Mouse (Mus musculus): ENCODE results near the gene Mgst3.
A peak's percentile ranks its signal among the peaks of the same experiment; 100 is the strongest.

Gene Mgst3

DNA sequence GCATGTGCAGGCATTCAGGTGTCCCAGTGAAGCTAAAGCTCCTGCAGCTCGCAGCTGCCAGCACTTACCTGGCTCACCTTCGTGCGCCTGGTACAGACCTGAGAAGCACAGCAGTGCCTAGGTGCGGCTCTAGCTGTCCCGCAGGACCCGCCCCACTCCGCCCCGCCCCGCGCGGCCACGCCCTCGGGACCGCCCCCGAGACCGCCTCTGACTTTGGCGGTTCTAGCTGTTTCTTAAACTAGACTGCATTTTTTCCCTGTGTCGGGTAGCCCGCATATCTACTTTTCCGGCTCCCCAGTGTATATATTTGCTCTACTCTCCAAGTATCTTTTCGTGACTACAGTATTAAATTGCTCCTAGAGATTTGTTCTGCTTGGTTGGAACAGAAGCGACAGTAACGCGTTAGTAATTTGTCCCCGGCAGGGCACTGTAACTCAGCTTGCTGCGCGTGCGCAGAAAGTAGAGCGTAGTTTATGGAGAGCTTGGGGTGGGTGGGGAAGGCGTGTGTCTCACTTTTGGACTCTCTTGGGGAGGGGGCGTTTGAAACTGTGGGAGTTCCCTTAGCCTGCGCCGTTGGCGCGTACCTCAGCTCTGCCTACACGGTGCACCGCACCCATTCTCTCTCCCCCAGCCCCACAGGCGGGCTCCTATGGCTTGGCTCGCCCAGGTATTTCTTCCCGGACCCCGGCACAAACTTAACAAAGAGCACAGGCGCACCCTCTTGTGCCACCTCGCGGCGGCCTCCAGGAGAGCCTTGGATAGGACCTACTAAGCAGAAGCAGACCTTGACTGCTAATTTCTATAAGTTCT is at the start of gene Mgst3:
Mgst3 (minus strand) TSS at position 159 of the 810 bp plus-strand sequence.
- peak; percentile 79 for DNase-seq (ENCODE audit: low spot score)

GRCm38 (mm10) chr1:167438231-167438885 is 44.7 kb upstream of the Mgst3 start:
- DNase-seq (ENCODE audit: low spot score) = no peak

- no peak for DNase-seq (ENCODE audit: low spot score)
Observed at GRCm38 (mm10) chr1:167437091-167437490, 43.5 kb upstream of the Mgst3 start.

- no peak for DNase-seq (ENCODE audit: low spot score)
Observed at GRCm38 (mm10) chr1:167436186-167436975, 42.7 kb upstream of the Mgst3 start.

- DNase-seq (ENCODE audit: low spot score) = no peak
Observed at GRCm38 (mm10) chr1:167434931-167435330, 41.3 kb upstream of the Mgst3 start.

GRCm38 (mm10) chr1:167430976-167431676 is 37.5 kb upstream of the Mgst3 start:
- no peak for DNase-seq (ENCODE audit: low spot score)

GRCm38 (mm10) chr1:167426681-167427080 is 33.0 kb upstream of the Mgst3 start:
- DNase-seq (ENCODE audit: low spot score) = no peak

DNA sequence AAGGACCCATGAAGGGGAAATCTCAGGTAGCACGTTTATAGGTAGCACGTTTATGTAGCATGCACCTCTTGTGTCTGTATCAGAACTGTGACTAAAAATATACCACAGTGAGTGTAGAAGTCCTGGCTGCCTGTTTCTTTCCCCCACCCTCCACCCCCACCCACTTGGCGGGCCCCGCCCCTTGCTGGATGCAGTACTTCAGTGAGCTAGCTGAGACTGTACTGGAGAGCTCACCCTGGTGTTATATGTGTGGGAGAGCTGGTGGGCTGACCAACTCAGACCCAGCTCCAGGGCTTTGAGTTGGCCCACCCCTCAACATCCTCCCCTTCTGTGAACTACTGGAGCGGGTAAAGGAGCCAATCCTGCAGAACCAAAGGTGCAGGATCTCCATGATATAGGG is 31.9 kb upstream of the Mgst3 start:
- no peak for DNase-seq (ENCODE audit: low spot score)

DNA sequence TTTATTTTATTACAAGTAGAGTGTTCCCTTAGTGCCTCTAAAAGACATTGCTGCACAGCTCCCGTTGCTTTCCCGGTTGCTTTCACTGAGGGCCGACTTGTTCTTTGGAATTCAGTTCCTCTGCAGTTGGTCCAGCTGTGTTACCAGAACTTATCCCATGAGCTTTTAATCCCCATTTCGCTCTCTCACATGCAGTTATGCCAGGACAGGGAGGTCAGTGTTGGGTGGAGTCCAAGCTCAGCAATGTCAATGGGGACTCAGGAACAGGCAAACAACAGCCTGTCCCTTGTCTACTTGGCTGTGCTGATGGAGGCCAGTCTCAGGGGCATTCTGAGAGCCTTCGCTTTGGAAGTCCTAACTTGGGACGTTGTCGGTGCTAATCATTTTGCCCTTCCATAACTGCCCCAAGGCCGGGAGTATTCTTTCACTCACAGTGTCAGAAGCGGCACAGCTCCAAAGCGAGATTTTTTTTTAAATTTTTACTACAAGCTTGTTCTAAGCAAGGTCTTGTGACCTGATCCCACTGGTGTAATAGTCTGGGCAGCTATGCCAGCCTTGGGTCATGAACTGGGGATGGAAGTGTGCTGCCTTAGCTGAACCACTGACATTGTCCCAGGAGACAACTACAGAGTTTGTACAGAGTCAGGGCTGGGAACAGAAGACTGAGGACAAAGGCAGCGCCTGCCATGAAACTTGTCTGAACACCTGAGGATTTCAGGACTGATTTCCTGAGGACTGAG is 29.0 kb upstream of the Mgst3 start:
- no peak for DNase-seq (ENCODE audit: low spot score)

- no peak for DNase-seq (ENCODE audit: low spot score)
Observed at GRCm38 (mm10) chr1:167414846-167415245, 21.2 kb upstream of the Mgst3 start.

- DNase-seq (ENCODE audit: low spot score) = no peak
Observed at GRCm38 (mm10) chr1:167411991-167412715, 18.5 kb upstream of the Mgst3 start.

DNA sequence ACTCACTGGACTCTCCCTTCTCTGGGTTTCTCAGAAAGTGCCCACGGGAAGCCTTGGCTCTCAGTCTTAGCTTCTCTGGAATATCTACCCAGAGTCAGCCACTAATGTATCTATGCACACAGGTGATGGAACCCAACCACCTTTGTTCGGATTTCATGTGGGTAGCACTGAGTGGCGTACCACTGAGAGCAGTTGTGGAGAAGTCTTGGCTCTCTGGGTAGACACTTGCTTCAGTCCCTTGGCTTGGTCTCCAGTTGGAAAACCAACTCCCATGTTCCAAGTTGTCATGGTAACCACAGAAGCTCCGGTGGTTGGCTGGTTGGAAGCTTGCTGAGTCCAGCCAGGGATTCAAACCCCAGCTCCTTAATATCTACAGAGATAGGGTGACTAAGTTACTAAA is 16.0 kb upstream of the Mgst3 start:
- no peak for DNase-seq (ENCODE audit: low spot score)

GRCm38 (mm10) chr1:167405237-167405636 is 11.6 kb upstream of the Mgst3 start:
- DNase-seq (ENCODE audit: low spot score) = no peak

DNA sequence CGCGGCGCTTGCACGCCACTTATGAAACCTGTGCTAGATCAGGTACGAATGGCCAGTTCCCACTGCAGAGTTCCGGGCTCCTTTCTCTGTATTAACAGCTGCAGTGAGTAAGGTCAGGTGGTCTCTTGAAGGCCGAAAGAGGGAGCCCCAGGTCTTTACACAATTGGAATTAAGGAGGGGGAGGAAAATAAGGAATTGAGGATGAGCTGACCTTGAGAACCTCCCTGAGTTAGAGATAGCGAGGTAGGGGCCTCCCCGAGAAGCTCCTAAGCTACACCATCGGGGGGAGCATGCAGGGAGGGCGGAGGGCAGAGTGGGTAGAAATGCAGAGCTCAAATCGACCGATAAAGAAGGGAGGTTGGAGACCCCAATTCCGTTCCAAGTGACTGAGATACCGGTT is 360 bp downstream of the Mgst3 start:
- no peak for DNase-seq (ENCODE audit: low spot score)

- no peak for DNase-seq (ENCODE audit: low spot score)
Observed at GRCm38 (mm10) chr1:167392687-167393086, 954 bp downstream of the Mgst3 start.

DNA sequence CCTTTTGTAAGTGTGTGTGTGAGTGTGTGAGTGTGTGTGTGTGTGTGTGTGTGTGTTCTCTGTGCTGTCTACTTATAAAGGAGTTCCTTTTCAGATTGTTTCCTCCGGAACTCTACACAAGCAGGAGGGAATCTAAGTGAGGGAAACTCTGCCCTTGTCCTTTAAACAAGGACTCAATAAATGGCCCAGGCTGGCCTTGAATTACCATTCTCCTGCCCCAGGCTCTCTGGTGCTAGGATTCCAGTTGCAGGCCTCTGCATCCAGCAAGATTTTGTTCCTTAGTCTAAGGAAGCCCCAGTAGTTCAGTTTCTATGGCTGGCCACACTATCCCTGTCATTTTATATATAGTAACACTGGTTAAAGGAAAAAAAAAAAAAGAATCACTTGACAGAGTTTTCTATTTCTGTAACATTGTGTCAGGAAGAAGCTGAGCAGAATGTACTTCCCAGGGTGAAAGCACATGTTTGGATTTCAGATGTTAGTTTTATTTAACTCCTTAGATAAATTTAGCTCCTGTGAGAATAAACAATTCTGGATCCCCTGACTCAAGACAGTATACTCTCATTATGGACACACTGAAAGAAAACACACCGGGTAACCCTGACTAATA is 1.5 kb downstream of the Mgst3 start:
- no peak for DNase-seq (ENCODE audit: low spot score)

DNA sequence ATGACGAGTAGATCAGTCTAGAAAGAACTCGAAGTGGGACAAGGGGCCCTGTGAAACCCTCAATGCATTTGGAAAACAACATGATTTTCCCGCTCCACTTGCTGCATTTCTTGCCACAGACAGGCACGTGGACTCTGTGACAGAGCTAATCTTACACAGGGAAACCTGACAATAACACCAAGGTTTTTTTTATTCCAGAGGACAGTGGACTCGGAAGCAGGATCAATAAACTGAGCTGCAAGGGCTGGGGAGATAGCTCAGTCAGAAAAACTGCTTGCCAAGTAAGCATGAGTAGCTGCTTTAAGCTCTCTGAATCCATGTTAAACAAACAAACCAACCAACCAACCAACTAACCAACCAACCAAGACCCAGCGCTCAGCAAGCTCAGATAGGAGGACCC is 2.4 kb downstream of the Mgst3 start:
- DNase-seq (ENCODE audit: low spot score) = no peak

DNA sequence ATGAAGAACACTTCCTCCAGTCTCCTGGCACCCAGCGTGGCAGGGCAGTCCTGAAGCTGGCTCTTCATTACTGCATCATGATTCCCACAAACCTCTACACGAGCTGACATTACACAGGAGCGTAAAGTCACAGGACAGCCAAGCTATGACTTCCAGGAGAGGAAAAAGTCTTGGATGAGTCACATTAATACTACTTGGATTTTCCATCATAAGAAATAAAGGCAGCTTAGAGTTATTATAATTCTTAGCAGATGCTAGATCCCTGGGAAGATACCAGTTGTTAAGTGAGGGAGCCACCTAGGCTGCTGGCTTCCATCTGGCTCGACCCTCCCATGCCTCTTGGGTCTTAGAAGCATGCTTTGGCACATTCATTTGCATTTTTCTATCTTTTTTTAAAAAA is 3.3 kb downstream of the Mgst3 start:
- no peak for DNase-seq (ENCODE audit: low spot score)

GRCm38 (mm10) chr1:167389584-167389983 is 4.1 kb downstream of the Mgst3 start:
- no peak for DNase-seq (ENCODE audit: low spot score)

DNA sequence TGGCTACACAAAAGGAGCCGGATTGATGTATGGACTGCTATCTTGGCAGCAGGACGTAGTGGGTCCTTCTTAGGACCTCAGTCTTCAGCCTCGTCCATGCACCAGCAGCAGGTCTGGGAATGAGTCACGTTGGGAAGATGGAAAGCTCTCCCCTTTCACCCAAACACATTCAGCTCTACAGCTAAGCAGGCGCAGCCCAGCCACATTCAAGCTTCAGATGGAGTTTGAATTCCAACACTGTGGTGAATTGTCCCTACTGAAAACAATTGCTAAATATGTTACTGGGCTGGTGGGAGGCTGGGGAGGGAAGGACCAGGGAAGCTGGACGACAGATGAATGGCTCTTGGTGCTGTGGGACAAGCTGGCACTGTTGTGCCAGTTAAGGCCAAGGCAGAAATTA is 5.1 kb downstream of the Mgst3 start:
- no peak for DNase-seq (ENCODE audit: low spot score)

Data from urinary bladder, postnatal 10 days (tissue).